Mouse (Mus musculus) gastrocnemius, adult 2 months (tissue): ENCODE results near the gene Klc3. TPM values are rescaled to one million over a fixed set of nuclear protein-coding genes. Genes with fewer than 3 reads are reported as not detected.

Experiments
- DNase-seq: peaks from one replicate; pipeline ENCODE4 v3.0.0; 2022
- H3K27ac ChIP-seq: fragments of 200-600 bp; 2 replicates; pipeline ENCODE4 v1.8.1; 2022; ENCODE audit warnings: mild to moderate bottlenecking
- H3K4me3 ChIP-seq: fragments of 200-600 bp; 2 replicates; pipeline ENCODE4 v1.8.1; 2022; ENCODE audit warnings: mild to moderate bottlenecking, moderate library complexity
- CTCF ChIP-seq: fragments of 200-600 bp; IDR thresholded peaks from 2 replicates; pipeline ENCODE4 v1.8.1; 2022; ENCODE audit warnings: antibody characterized with exemption, mild to moderate bottlenecking, moderate library complexity
- intact Hi-C: fragments of 180-260 bp; cut with DNase I; formaldehyde crosslinking; loops from one replicate; pipeline ENCODE4 v1.15.1; 2025
- long read RNA-seq, 2 experiments: library from polyadenylated mRNA; stranded (forward); transcript quantifications; one replicate each; pipeline ENCODE4 v2.0.0; 2021
- total RNA-seq, 2 experiments: library from RNA; stranded (reverse); gene quantifications; 2 replicates each; pipeline ENCODE4 v1.2.3; 2021

Gene Klc3
- total RNA-seq, result under 1 TPM; 0.18 to 0.39 TPM
- long read RNA-seq, experiment 1, result 0 reads
- long read RNA-seq, experiment 2, partial matches to known transcripts, result 0 of 1 reads
- long read RNA-seq, experiment 2, other reads (novel, unspliced or antisense), result 0 of 1 reads

DNA sequence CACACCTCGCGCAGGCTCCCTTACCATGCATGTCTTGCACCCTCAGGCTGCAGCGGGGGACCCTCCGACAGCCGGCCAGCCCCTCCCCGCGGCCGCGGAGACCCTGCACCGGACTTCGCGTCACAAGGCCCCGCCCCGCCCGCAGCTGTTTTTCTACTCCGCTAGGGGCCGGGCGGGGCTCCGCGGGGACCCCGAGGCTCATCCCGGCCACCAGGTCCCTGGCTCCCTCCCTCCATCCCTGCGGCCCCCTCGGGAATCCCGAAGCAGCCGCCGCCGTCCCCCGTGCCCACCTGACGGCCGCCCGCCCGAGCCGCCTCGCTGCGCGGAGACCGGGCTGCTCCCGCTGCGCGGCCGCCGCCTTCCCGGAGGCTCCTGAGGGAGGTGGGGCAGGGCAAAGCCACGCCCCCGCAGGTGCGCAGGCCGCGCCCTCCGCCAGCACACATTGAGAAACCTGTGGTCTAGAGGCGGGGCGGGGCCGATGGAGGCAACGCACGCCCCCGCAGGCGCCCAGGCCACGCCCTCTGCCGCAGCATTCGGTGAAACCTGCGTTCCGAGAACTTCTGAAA is at the start of gene Klc3:
Klc3 (minus strand) TSS at position 374 of the 566 bp plus-strand sequence.
- peak within 1 kb of the TSS; percentile 79 for H3K4me3 ChIP-seq
- TF ChIP-seq CTCF, result no peak
- H3K27ac ChIP-seq, result 0 out of 2 replicates have a peak within 1 kb of the TSS, but pooled peaks have one; percentile 3
- intact Hi-C loops, result loop anchor here (10.0 kb wide), 2 partner anchors 101 to 171 kb away; partner anchors contain the start of genes Bloc1s3, Gemin7, Trappc6a and Zfp296
- peak; percentile 74 for DNase-seq

DNA sequence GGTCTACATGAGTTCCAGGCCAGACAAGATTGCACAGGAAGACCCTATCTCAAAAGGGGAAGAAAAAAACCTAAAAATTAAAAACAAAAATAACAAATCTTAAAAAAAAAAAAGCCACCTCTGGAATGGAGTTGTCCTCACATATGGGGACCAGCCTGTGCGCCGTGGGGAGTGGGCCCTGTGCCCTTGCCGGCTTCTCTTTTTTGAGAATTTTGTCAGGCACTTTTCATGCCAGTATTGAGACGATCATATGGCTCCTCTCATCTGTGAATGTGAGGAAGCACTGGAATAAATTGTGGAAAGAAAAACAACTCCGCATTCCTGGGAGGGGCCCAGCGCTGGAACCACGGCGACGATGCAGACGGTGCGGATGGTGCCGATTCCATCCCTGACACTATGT is 45.3 kb upstream of the Klc3 start:
- Histone ChIP-seq H3K27ac (no peak overlapping the region), H3K4me3 (no peak overlapping the region)
- DNase-seq, result no peak
- intact Hi-C loops, result no loop called here
- no peak for TF ChIP-seq CTCF

- intact Hi-C loops, result no loop called here
Observed at GRCm38 (mm10) chr7:19447689-19448088, 43.8 kb upstream of the Klc3 start.

DNA sequence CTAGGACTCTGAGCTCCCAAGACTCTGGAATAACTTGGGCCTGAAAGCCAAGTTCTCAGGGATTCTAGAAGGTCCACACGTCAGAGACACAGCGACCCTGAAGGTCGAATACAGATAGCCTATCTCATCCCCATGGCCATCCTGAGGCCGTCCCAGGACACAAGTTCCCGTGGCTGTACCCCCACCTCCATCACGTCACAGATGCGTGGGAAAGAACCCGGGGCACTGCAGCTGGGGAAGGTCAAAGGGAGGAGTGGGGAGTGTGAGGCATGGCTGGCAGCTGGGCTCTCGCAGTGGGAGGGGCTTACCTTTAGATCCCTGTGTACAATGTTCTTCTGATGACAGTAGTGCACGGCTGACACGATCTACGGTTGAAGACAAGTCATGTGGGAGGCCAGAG is 40.9 kb upstream of the Klc3 start:
- Histone ChIP-seq H3K4me3 (no peak overlapping the region), H3K27ac (no peak overlapping the region)
- intact Hi-C loops, result no loop called here
- no peak for DNase-seq
- TF ChIP-seq CTCF, result no peak

More at GRCm38 (mm10) chr7:19447689-19448088, 43.8 kb upstream of the Klc3 start:
- DNase-seq, result no peak
- no peak overlapping the region for H3K27ac ChIP-seq
- TF ChIP-seq CTCF, result no peak
- H3K4me3 ChIP-seq, result no peak overlapping the region

GRCm38 (mm10) chr7:19443344-19443743 is 39.4 kb upstream of the Klc3 start:
- peak; percentile 94 for TF ChIP-seq CTCF
- intact Hi-C loops, result no loop called here

GRCm38 (mm10) chr7:19441448-19442091 is 37.7 kb upstream of the Klc3 start:
- Histone ChIP-seq H3K27ac (no peak overlapping the region), H3K4me3 (no peak overlapping the region)
- no peak for DNase-seq
- no peak for TF ChIP-seq CTCF
- intact Hi-C loops, result no loop called here

More at GRCm38 (mm10) chr7:19443344-19443743, 39.4 kb upstream of the Klc3 start:
- H3K4me3 ChIP-seq, result no peak overlapping the region
- peak; percentile 84 for DNase-seq
- no peak overlapping the region for H3K27ac ChIP-seq

DNA sequence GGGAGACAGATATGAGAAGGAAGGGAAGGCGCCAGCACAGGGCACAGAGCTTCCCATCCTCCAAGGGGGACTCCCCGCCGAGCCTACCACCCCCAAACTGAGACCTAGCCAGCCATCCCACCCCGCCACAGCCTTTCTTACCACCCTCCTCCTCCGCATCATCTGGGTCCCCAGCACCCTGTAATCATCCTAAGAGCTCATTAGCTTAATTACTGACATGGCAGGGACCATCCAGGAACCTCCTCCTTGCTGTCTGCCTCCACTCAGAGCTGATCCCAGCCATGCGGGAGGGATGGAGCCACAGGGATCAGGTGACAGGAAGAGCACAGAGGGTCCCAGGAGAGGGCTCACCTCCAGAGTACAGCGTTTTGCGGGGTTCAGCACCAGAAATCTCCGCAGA is 33.1 kb upstream of the Klc3 start:
- intact Hi-C loops, result no loop called here
- DNase-seq, result no peak
- no peak for TF ChIP-seq CTCF

DNA sequence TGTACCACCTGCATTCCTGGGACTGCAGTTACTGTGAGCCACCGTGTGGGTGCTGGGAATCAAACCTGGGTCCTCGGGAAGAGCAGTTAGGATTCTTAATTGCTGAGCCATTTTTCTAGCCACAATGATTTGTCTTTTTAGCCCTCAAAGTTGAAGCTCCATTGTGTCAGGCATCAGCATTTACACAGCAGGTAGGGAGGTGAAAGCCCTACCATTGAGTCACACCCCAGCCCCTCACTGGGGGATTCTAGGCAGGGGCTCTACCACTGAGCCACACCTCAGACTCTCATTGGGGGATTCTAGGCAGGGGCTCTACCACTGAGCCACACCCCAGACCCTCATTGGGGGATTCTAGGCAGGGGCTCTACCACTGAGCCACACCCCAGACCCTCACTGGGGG is 32.4 kb upstream of the Klc3 start:
- intact Hi-C loops, result no loop called here
- no peak for DNase-seq
- TF ChIP-seq CTCF, result no peak
- no peak overlapping the region for H3K4me3 ChIP-seq
- no peak overlapping the region for H3K27ac ChIP-seq

More for the DNA sequence above, 33.1 kb upstream of the Klc3 start:
- no peak overlapping the region for H3K27ac ChIP-seq
- H3K4me3 ChIP-seq, result no peak overlapping the region

GRCm38 (mm10) chr7:19432475-19432874 is 28.6 kb upstream of the Klc3 start:
- intact Hi-C loops, result no loop called here
- no peak overlapping the region for H3K27ac ChIP-seq
- H3K4me3 ChIP-seq, result no peak overlapping the region
- DNase-seq, result no peak
- TF ChIP-seq CTCF, result peak; percentile 43

DNA sequence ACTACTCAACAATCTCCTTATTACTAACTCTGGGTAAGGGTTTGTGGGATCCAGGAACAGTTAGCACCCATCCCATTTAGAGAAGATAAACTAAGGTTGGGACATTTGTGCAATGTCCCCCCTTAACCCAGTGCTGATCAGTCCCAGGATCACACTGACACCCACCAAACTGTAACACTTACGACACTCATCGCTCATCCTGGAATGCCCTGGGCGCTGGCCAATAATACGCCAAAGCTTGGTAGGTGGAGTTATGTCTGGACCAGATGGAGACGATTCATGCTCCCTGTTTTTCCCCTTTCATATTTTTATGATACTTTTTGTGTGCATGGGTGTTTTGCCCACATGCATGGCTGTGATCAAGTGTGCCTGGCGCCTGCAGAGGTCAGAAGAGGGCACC is 26.5 kb upstream of the Klc3 start:
- H3K4me3 ChIP-seq, result no peak overlapping the region
- intact Hi-C loops, result no loop called here
- DNase-seq, result no peak
- H3K27ac ChIP-seq, result no peak overlapping the region
- TF ChIP-seq CTCF, result no peak

DNA sequence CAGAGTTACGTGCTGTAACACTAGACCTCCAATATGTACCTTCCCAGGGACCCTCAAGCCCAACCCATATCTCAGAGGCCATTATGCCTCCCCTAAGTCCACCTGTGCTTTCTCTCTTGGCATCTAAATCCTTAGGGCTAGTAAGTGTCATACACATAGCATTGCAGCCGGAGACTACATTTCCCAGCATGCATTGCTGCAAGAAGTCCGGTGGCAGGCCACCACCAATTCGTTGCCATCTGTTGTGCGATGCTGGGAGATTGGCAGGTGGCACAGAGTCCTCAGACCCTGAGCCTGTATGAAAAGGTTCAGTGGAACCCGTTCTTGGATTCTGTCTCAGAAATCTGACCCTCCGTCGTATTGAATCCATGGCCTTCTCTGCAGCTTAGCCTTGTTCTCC is 25.8 kb upstream of the Klc3 start:
- H3K4me3 ChIP-seq, result no peak overlapping the region
- DNase-seq, result no peak
- no peak for TF ChIP-seq CTCF
- intact Hi-C loops, result no loop called here
- H3K27ac ChIP-seq, result no peak overlapping the region

DNA sequence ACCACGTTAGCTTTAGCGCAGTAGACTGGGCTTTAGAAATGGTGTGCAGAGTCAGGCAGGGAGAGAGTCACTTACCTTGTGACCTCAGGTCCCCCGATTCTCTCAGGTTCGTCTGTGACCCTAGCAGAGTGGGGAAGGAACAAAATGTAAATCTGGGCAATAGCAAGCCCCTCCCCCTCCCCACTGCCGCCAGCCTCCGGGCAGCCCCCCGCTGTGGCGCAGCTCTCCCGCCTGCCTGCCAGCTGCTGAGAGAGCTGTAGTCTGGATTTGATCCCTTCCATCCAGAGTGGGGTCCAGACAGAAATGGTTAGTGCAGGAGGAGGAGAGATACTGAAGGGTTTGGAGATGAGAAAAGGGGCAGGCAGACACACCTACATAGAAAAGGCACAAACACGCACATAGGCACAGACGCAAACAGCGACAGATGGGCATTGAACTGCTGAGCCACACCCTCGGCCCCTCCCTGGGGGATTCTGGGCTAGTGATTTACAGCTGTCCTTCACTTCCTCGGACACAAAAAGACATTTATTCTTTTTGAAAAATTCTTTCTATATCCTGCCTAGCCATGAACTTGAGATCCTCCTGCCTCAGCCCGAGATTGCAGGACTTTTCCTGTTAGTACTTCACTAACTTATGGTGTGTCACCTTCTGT is 24.2 kb upstream of the Klc3 start:
- intact Hi-C loops, result no loop called here
- no peak for TF ChIP-seq CTCF
- no peak for DNase-seq
- no peak overlapping the region for H3K4me3 ChIP-seq
- H3K27ac ChIP-seq, result no peak overlapping the region

- no peak for DNase-seq
- Histone ChIP-seq H3K4me3 (no peak overlapping the region), H3K27ac (no peak overlapping the region)
- no peak for TF ChIP-seq CTCF
- intact Hi-C loops, result no loop called here
Observed at GRCm38 (mm10) chr7:19426888-19427287, 23.0 kb upstream of the Klc3 start.
